Comparison of ENCODE assay signal across 17 mouse cellular contexts in the genomic region with DNA sequence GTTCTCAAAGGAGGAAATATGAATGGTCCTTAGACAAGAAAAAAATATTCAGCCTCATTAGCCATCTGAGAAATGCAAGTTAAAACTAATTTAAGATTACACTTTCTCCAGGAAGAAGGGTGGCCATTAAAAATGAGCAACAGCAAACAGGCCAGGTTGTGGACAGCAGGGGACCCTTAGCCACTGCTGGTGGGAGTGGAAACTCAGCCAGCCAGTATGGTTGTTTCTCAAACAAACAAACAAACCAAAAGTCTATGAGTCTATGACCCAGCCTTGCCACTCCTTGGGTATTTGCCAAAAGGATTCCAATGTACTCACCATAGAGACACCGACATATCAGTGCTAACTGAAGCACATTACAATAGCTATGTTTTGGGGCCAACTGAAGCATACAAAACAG.
DNase-seq lines count a peak whose midpoint lies in the region; ATAC-seq lines count a peak whose summit lies in the region.
"Had no signal": no experiment of that assay in that cellular context is flagged by ENCODE, and none has a peak within 500 bp of the region (broad histone marks: within the 10 kb centered on the region; RNA-seq: fewer than 3 reads in every experiment).

No protein-coding gene starts in this region.

- no peak overlapping the region for H3K4me3 ChIP-seq in hindbrain, embryonic 14.5 days (replicated peaks; ENCODE audit: low read length)
- H3K4me3 ChIP-seq in hindbrain, embryonic 11.5 days (ENCODE audit: low read depth, low read length), result no peak overlapping the region
- no peak overlapping the region for H3K4me3 ChIP-seq in midbrain, embryonic 14.5 days (replicated peaks; ENCODE audit: low read depth, low read length)
- H3K4me3 ChIP-seq in midbrain, embryonic 11.5 days (ENCODE audit: low read depth, low read length), result no peak overlapping the region
- H3K4me3 ChIP-seq: embryonic facial prominence, embryonic 12.5 days; embryonic facial prominence, embryonic 15.5 days; gastrocnemius, adult 2 months; heart, embryonic 13.5 days; hindbrain, embryonic 12.5 days had no signal

- no peaks in the 10 kb centered on the region for H3K4me1 ChIP-seq in hindbrain, embryonic 14.5 days (replicated peaks; ENCODE audit: control insufficient read depth, insufficient read depth, low read length)
- no peaks in the 10 kb centered on the region for H3K4me1 ChIP-seq in hindbrain, embryonic 11.5 days (replicated peaks; ENCODE audit: control insufficient read depth, insufficient read depth, low read length)
- no peaks in the 10 kb centered on the region for H3K4me1 ChIP-seq in midbrain, embryonic 14.5 days (ENCODE audit: control insufficient read depth, insufficient read depth, low read length)
- no peaks in the 10 kb centered on the region for H3K4me1 ChIP-seq in midbrain, embryonic 11.5 days (ENCODE audit: control insufficient read depth, insufficient read depth, low read length)
- H3K4me1 ChIP-seq: embryonic facial prominence, embryonic 12.5 days; embryonic facial prominence, embryonic 15.5 days; hindbrain, embryonic 12.5 days had no signal

- no peak overlapping the region for H3K27ac ChIP-seq in hindbrain, embryonic 14.5 days
- H3K27ac ChIP-seq in hindbrain, embryonic 11.5 days (ENCODE audit: low read depth, low read length), result no peak overlapping the region
- no peak overlapping the region for H3K27ac ChIP-seq in midbrain, embryonic 14.5 days (replicated peaks; ENCODE audit: low read depth, low read length)
- no peak overlapping the region for H3K27ac ChIP-seq in midbrain, embryonic 11.5 days (ENCODE audit: low read depth, low read length)
- H3K27ac ChIP-seq: embryonic facial prominence, embryonic 12.5 days; embryonic facial prominence, embryonic 15.5 days; gastrocnemius, adult 2 months; heart, embryonic 13.5 days; hindbrain, embryonic 12.5 days had no signal

- H3K9ac ChIP-seq in hindbrain, embryonic 14.5 days, result no peak overlapping the region
- H3K9ac ChIP-seq in hindbrain, embryonic 11.5 days (ENCODE audit: low read depth, low read length), result no peak overlapping the region
- no peak overlapping the region for H3K9ac ChIP-seq in midbrain, embryonic 14.5 days (replicated peaks; ENCODE audit: low read length)
- no peak overlapping the region for H3K9ac ChIP-seq in midbrain, embryonic 11.5 days (ENCODE audit: low read length)
- H3K9ac ChIP-seq: embryonic facial prominence, embryonic 12.5 days; embryonic facial prominence, embryonic 15.5 days; forebrain, postnatal 0 days; heart, embryonic 13.5 days; hindbrain, embryonic 12.5 days had no signal

- WGBS in hindbrain, embryonic 14.5 days, result 42% methylated on average over 1 of the region's 1 CpGs
- WGBS in hindbrain, embryonic 11.5 days, result 72% methylated on average over 1 of the region's 1 CpGs
- WGBS in midbrain, embryonic 14.5 days, result 69% methylated on average over 1 of the region's 1 CpGs
- WGBS in midbrain, embryonic 11.5 days, result 77% methylated on average over 1 of the region's 1 CpGs

- peak; percentile 15 to 32 for DNase-seq in cerebellum, postnatal 25 days
- peak; percentile 35 for DNase-seq in hindbrain, embryonic 14.5 days (ENCODE audit: low spot score)
- no peak for DNase-seq in hindbrain, embryonic 11.5 days (ENCODE audit: low spot score)
- DNase-seq in midbrain, embryonic 14.5 days, result peak; percentile 8
- DNase-seq in midbrain, embryonic 11.5 days (ENCODE audit: low spot score, missing footprints), result no peak
- DNase-seq: gastrocnemius, adult 2 months; gastrocnemius, postnatal 14 days had no signal

- H3K27me3 ChIP-seq in hindbrain, embryonic 14.5 days (ENCODE audit: control insufficient read depth, insufficient read depth, low read length), result no peaks in the 10 kb centered on the region
- H3K27me3 ChIP-seq in hindbrain, embryonic 11.5 days (ENCODE audit: control insufficient read depth, insufficient read depth, low read length), result no peaks in the 10 kb centered on the region
- no peaks in the 10 kb centered on the region for H3K27me3 ChIP-seq in midbrain, embryonic 14.5 days (ENCODE audit: control insufficient read depth, insufficient read depth, low read length)
- no peaks in the 10 kb centered on the region for H3K27me3 ChIP-seq in midbrain, embryonic 11.5 days (ENCODE audit: control insufficient read depth, insufficient read depth, low read length)
- H3K27me3 ChIP-seq: embryonic facial prominence, embryonic 12.5 days; embryonic facial prominence, embryonic 15.5 days; heart, embryonic 13.5 days; hindbrain, embryonic 12.5 days had no signal

- H3K9me3 ChIP-seq in hindbrain, embryonic 14.5 days (ENCODE audit: control insufficient read depth, low read length), result no peaks in the 10 kb centered on the region
- no peaks in the 10 kb centered on the region for H3K9me3 ChIP-seq in hindbrain, embryonic 11.5 days (ENCODE audit: control insufficient read depth, low read length)
- no peaks in the 10 kb centered on the region for H3K9me3 ChIP-seq in midbrain, embryonic 14.5 days (ENCODE audit: control insufficient read depth, low read length)
- H3K9me3 ChIP-seq in midbrain, embryonic 11.5 days (ENCODE audit: control insufficient read depth, low read length), result no peaks in the 10 kb centered on the region
- H3K9me3 ChIP-seq: embryonic facial prominence, embryonic 12.5 days; embryonic facial prominence, embryonic 15.5 days; heart, embryonic 13.5 days; hindbrain, embryonic 12.5 days had no signal

- no peaks in the 10 kb centered on the region for H3K36me3 ChIP-seq in hindbrain, embryonic 14.5 days (replicated peaks; ENCODE audit: control insufficient read depth, insufficient read depth)
- H3K36me3 ChIP-seq in hindbrain, embryonic 11.5 days (ENCODE audit: control insufficient read depth, insufficient read depth, low read length), result no peaks in the 10 kb centered on the region
- no peaks in the 10 kb centered on the region for H3K36me3 ChIP-seq in midbrain, embryonic 14.5 days (ENCODE audit: control insufficient read depth, insufficient read depth, low read length)
- no peaks in the 10 kb centered on the region for H3K36me3 ChIP-seq in midbrain, embryonic 11.5 days (ENCODE audit: control insufficient read depth, insufficient read depth, low read length)
- H3K36me3 ChIP-seq: embryonic facial prominence, embryonic 12.5 days; embryonic facial prominence, embryonic 15.5 days; heart, embryonic 13.5 days; hindbrain, embryonic 12.5 days had no signal

- H3K4me2 ChIP-seq in hindbrain, embryonic 14.5 days (replicated peaks), result no peak overlapping the region
- no peak overlapping the region for H3K4me2 ChIP-seq in hindbrain, embryonic 11.5 days (replicated peaks; ENCODE audit: low read depth, low read length)
- no peak overlapping the region for H3K4me2 ChIP-seq in midbrain, embryonic 14.5 days (ENCODE audit: low read length)
- no peak overlapping the region for H3K4me2 ChIP-seq in midbrain, embryonic 11.5 days
- H3K4me2 ChIP-seq: embryonic facial prominence, embryonic 12.5 days; embryonic facial prominence, embryonic 15.5 days; heart, embryonic 13.5 days; hindbrain, embryonic 12.5 days had no signal

- no peak for ATAC-seq in cerebellum, adult (ENCODE audit: insufficient number of reproducible peaks, low FRiP score, low TSS enrichment)
- ATAC-seq in hindbrain, embryonic 14.5 days (ENCODE audit: low FRiP score), result no peak
- no peak for ATAC-seq in hindbrain, embryonic 11.5 days (ENCODE audit: low FRiP score)
- no peak for ATAC-seq in midbrain, embryonic 14.5 days (ENCODE audit: low FRiP score, low TSS enrichment)
- ATAC-seq in midbrain, embryonic 11.5 days (ENCODE audit: low FRiP score), result no peak
- ATAC-seq in megakaryocyte, adult 5-6 weeks (ENCODE audit: poor library complexity, severe bottlenecking), result no peak
- ATAC-seq: CD4-positive, CD25-positive, alpha-beta regulatory T cell, adult 4 months; forebrain, embryonic 14.5 days; forebrain, postnatal 0 days; intestine, postnatal 0 days had no signal

Comparison
In these comparisons a context has a peak if more than half of its experiments do, and no peak if none do; other contexts are left out.
1. DNase-seq: peak in cerebellum, postnatal 25 days (2 of 2), hindbrain, embryonic 14.5 days (single experiment) and midbrain, embryonic 14.5 days (single experiment); none in hindbrain, embryonic 11.5 days (single experiment) and midbrain, embryonic 11.5 days (single experiment).